In the genomic region with DNA sequence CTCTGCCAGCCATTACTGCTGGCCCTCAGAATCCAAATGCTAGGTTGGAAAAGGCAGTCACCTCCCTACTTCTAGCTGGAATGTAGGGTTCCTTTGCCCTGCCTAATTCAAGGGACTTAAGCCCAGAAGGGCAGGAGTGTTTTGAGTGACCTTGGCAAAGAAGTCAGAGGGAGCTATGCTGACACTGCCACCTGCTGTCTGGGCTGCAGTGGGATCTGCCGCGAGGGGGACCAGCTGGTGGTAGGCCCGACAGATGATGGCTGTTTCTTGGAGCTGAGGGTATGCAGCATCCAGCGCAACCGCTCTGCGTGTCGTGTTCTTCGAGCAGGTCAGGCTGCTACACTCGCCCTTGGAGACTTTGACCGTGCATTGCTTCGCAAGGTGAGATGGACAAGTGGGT, we compare ENCODE assay signal across 13 mouse cellular contexts. TPM values are rescaled to one million over a fixed set of nuclear protein-coding genes. Genes with fewer than 3 reads are reported as not detected.
DNase-seq lines count a peak whose midpoint lies in the region; TF ChIP-seq lines count a peak whose summit lies in the region.
"Had no signal": no experiment of that assay in that cellular context is flagged by ENCODE, and none has a peak within 500 bp of the region (broad histone marks: within the 10 kb centered on the region; RNA-seq: fewer than 3 reads in every experiment).

No protein-coding gene starts in this region.

- peaks cover 9% of the 10 kb centered on the region; the same call in 1 of the 2 replicates for H3K4me1 ChIP-seq in liver, adult 2 months (ENCODE audit: control insufficient read depth, insufficient read depth, low read length)
- no peaks in the 10 kb centered on the region for H3K4me1 ChIP-seq in embryonic fibroblast, embryonic 13.5 days (ENCODE audit: control insufficient read depth, insufficient read depth, low read length)

- 88% methylated on average over 11 of the region's 11 CpGs for WGBS in liver, adult 2 months

- no peaks in the 10 kb centered on the region; the same call in 1 of the 2 replicates for H3K79me2 ChIP-seq in liver, adult 2 months (ENCODE audit: control insufficient read depth, insufficient read depth, low read length)

- no peak overlapping the region for H3K9ac ChIP-seq in liver, adult 2 months (ENCODE audit: low read depth, low read length)
- H3K9ac ChIP-seq: forebrain, embryonic 12.5 days; hindbrain, embryonic 15.5 days; stomach, embryonic 15.5 days had no signal

- H3K36me3 ChIP-seq in liver, adult 2 months (ENCODE audit: control insufficient read depth, insufficient read depth, low read length): peaks cover 32% of the 10 kb centered on the region

- peak; percentile 37; the same call in 1 of the 2 replicates for TF ChIP-seq CTCF in liver, adult 2 months (IDR thresholded peaks at IDR 0.05; ENCODE audit: low read depth, low read length)
- TF ChIP-seq CTCF in embryonic fibroblast, embryonic 13.5 days (IDR thresholded peaks at IDR 0.05; ENCODE audit: borderline replicate concordance, insufficient read depth, low read length): peak; percentile 32; the same call in 1 of the 2 replicates

- TF ChIP-seq POLR2A in liver, adult 2 months (IDR thresholded peaks at IDR 0.05; ENCODE audit: extremely low read depth, insufficient read depth, low read length): no peak
- no peak for TF ChIP-seq POLR2A in embryonic fibroblast, embryonic 13.5 days (IDR thresholded peaks at IDR 0.05; ENCODE audit: low read depth, low read length)

- DNase-seq in gastrocnemius, postnatal 14 days: peak; percentile 33
- DNase-seq in gastrocnemius, postnatal 36 days: no peak
- no peak for DNase-seq in liver, adult 2 months (ENCODE audit: extremely low read depth, low read depth, low spot score)
- no peak for DNase-seq in liver
- peak; percentile 44 for DNase-seq in ES-CJ7 (ENCODE audit: low read depth, low spot score)
- DNase-seq in right cerebral cortex, postnatal 14 days: no peak
- no peak for DNase-seq in urinary bladder, adult 2 months (ENCODE audit: low spot score)

- H3K27ac ChIP-seq in liver, adult 2 months (replicated peaks; ENCODE audit: insufficient read depth, low read depth, low read length): no peak overlapping the region
- no peak overlapping the region for H3K27ac ChIP-seq in embryonic fibroblast, embryonic 13.5 days (ENCODE audit: insufficient read depth, low read length)
- H3K27ac ChIP-seq: forebrain, embryonic 12.5 days; hindbrain, embryonic 15.5 days; midbrain, embryonic 10.5 days; stomach, embryonic 15.5 days had no signal

- no peak overlapping the region for H3K4me3 ChIP-seq in liver, adult 2 months (ENCODE audit: insufficient read depth, low read depth, low read length)
- H3K4me3 ChIP-seq in embryonic fibroblast, embryonic 13.5 days (ENCODE audit: insufficient read depth, low read length): no peak overlapping the region
- H3K4me3 ChIP-seq: forebrain, embryonic 12.5 days; hindbrain, embryonic 15.5 days; midbrain, embryonic 10.5 days; stomach, embryonic 15.5 days had no signal

- H3K27me3 ChIP-seq in liver, adult 2 months (ENCODE audit: control insufficient read depth, insufficient read depth, low read length): no peaks in the 10 kb centered on the region
- H3K27me3 ChIP-seq: forebrain, embryonic 12.5 days; hindbrain, embryonic 15.5 days; stomach, embryonic 15.5 days had no signal

- intact Hi-C loops in gastrocnemius, postnatal 14 days (cut with DNase I; ENCODE audit: low total_unique reads): no loop called here
- intact Hi-C loops in gastrocnemius, postnatal 36 days (cut with DNase I): no loop called here

RNA-seq across cellular contexts. Expression of a gene that starts 6.2 kb away (rescaled TPM):
- 10 to 100 TPM; 45.4 to 56.3 TPM for total RNA-seq in gastrocnemius, postnatal 14 days (2021)
- 10 to 100 TPM; 51.3 to 55.1 TPM for total RNA-seq in gastrocnemius, postnatal 36 days (2021)
- total RNA-seq in liver, adult 2 months (2014; rRNA removed): 25.3 and 26.4 TPM in 2 replicates
- 35.8 and 63.0 TPM in 2 replicates for polyA plus RNA-seq in liver, adult 2 months (2012; rRNA removed)
- polyA plus RNA-seq in embryonic fibroblast, embryonic 13.5 days (2011; ENCODE audit: insufficient read length, low read depth, missing spikeins): 46.1 and 61.2 TPM in 2 replicates
- polyA plus RNA-seq in urinary bladder, adult 2 months (2012; rRNA removed): 110 and 143 TPM in 2 replicates

RNA-seq across cellular contexts. Expression of a gene that starts 13.7 kb away (rescaled TPM):
- total RNA-seq in gastrocnemius, postnatal 14 days (2021): 10 to 100 TPM; 14.6 to 15.6 TPM
- 10 to 100 TPM; 17.1 to 19.8 TPM for total RNA-seq in gastrocnemius, postnatal 36 days (2021)
- total RNA-seq in liver, adult 2 months (2014; rRNA removed): 3.7 and 5.5 TPM in 2 replicates
- polyA plus RNA-seq in liver, adult 2 months (2012; rRNA removed): 9.9 and 12.9 TPM in 2 replicates
- 14.5 and 15.3 TPM in 2 replicates for polyA plus RNA-seq in embryonic fibroblast, embryonic 13.5 days (2011; ENCODE audit: insufficient read length, low read depth, missing spikeins)
- polyA plus RNA-seq in urinary bladder, adult 2 months (2012; rRNA removed): 16.4 and 19.8 TPM in 2 replicates

RNA-seq across cellular contexts. Expression of a gene that starts 23.0 kb away (rescaled TPM):
- total RNA-seq in gastrocnemius, postnatal 14 days (2021): under 1 TPM; 0.43 to 0.66 TPM
- total RNA-seq in gastrocnemius, postnatal 36 days (2021): under 1 TPM; 0.28 to 0.54 TPM
- 0.83 and 1.3 TPM in 2 replicates for total RNA-seq in liver, adult 2 months (2014; rRNA removed)
- polyA plus RNA-seq in liver, adult 2 months (2012; rRNA removed): 0.85 and 0.93 TPM in 2 replicates
- polyA plus RNA-seq in embryonic fibroblast, embryonic 13.5 days (2011; ENCODE audit: insufficient read length, low read depth, missing spikeins): 1.6 and 3.4 TPM in 2 replicates
- 12.7 and 14.0 TPM in 2 replicates for polyA plus RNA-seq in urinary bladder, adult 2 months (2012; rRNA removed)
- total RNA-seq: G1E had no signal
- polyA plus RNA-seq: G1E had no signal

RNA-seq across cellular contexts. Expression of a gene that starts 35.4 kb away (rescaled TPM):
- 10 to 100 TPM; 11.2 to 13.5 TPM for total RNA-seq in gastrocnemius, postnatal 14 days (2021)
- 10 to 100 TPM; 11.4 to 12.5 TPM for total RNA-seq in gastrocnemius, postnatal 36 days (2021)
- total RNA-seq in liver, adult 2 months (2014; rRNA removed): 4.3 and 5.3 TPM in 2 replicates
- 2.1 and 2.4 TPM in 2 replicates for polyA plus RNA-seq in liver, adult 2 months (2012; rRNA removed)
- 22.7 and 22.9 TPM in 2 replicates for polyA plus RNA-seq in embryonic fibroblast, embryonic 13.5 days (2011; ENCODE audit: insufficient read length, low read depth, missing spikeins)
- 5.7 and 6.1 TPM in 2 replicates for polyA plus RNA-seq in urinary bladder, adult 2 months (2012; rRNA removed)

RNA-seq across cellular contexts. Expression of a gene that starts 35.6 kb away (rescaled TPM):
- 10 to 100 TPM; 11.5 to 12.6 TPM for total RNA-seq in gastrocnemius, postnatal 14 days (2021)
- total RNA-seq in gastrocnemius, postnatal 36 days (2021): 1 to 10 TPM; 9.3 to 9.9 TPM
- 9.9 and 11.3 TPM in 2 replicates for total RNA-seq in liver, adult 2 months (2014; rRNA removed)
- 7.4 and 10.8 TPM in 2 replicates for polyA plus RNA-seq in liver, adult 2 months (2012; rRNA removed)
- 55.2 and 58.0 TPM in 2 replicates for polyA plus RNA-seq in embryonic fibroblast, embryonic 13.5 days (2011; ENCODE audit: insufficient read length, low read depth, missing spikeins)
- 23.2 and 24.0 TPM in 2 replicates for polyA plus RNA-seq in urinary bladder, adult 2 months (2012; rRNA removed)

Comparison
In these comparisons a context has a peak if more than half of its experiments do, and no peak if none do; other contexts are left out.
1. DNase-seq: peak in gastrocnemius, postnatal 14 days (single experiment) and ES-CJ7 (single experiment); none in gastrocnemius, postnatal 36 days (0 of 2), liver, adult 2 months (single experiment), liver (single experiment), right cerebral cortex, postnatal 14 days (single experiment) and urinary bladder, adult 2 months (single experiment).